Mouse (Mus musculus): ENCODE measurements around the gene Camta1.

Camta1 gene

GRCm38 (mm10) chr4:151861806-151862739 lies at the start of gene Camta1:
Camta1 (minus strand) TSS chr4:151861876.
- peak; percentile 99 for DNase-seq

- DNase-seq = no peak
These were observed 47.1 kb upstream of the Camta1 start for GRCm38 (mm10) chr4:151908809-151909208.

- peak; percentile 17 for DNase-seq
These were observed 46.1 kb upstream of the Camta1 start for GRCm38 (mm10) chr4:151907577-151908343.

GRCm38 (mm10) chr4:151905621-151906020 lies 43.9 kb upstream of the Camta1 start:
- DNase-seq = no peak

- DNase-seq = peak; percentile 62
These were observed 42.4 kb upstream of the Camta1 start for GRCm38 (mm10) chr4:151904098-151904497.

- DNase-seq = peak; percentile 76
These were observed 41.1 kb upstream of the Camta1 start for GRCm38 (mm10) chr4:151902689-151903241.

GRCm38 (mm10) chr4:151902046-151902688 lies 40.5 kb upstream of the Camta1 start:
- no peak for DNase-seq

GRCm38 (mm10) chr4:151901422-151901821 lies 39.7 kb upstream of the Camta1 start:
- peak; percentile 17 for DNase-seq

- DNase-seq = no peak
These were observed 39.1 kb upstream of the Camta1 start for GRCm38 (mm10) chr4:151900735-151901134.

GRCm38 (mm10) chr4:151899707-151900384 lies 38.2 kb upstream of the Camta1 start:
- no peak for DNase-seq

- no peak for DNase-seq
These were observed 37.0 kb upstream of the Camta1 start for GRCm38 (mm10) chr4:151898600-151899245.

GRCm38 (mm10) chr4:151897069-151897617 lies 35.5 kb upstream of the Camta1 start:
- DNase-seq = no peak

GRCm38 (mm10) chr4:151895624-151896023 lies 33.9 kb upstream of the Camta1 start:
- no peak for DNase-seq

- no peak for DNase-seq
These were observed 33.2 kb upstream of the Camta1 start for GRCm38 (mm10) chr4:151894926-151895325.

GRCm38 (mm10) chr4:151893241-151893640 lies 31.6 kb upstream of the Camta1 start:
- no peak for DNase-seq

GRCm38 (mm10) chr4:151881590-151881989 lies 19.9 kb upstream of the Camta1 start:
- DNase-seq = no peak

- DNase-seq = no peak
These were observed 18.5 kb upstream of the Camta1 start for GRCm38 (mm10) chr4:151880044-151880690.

GRCm38 (mm10) chr4:151876400-151876799 lies 14.7 kb upstream of the Camta1 start:
- no peak for DNase-seq

GRCm38 (mm10) chr4:151863511-151863910 lies 1.8 kb upstream of the Camta1 start:
- DNase-seq = no peak

GRCm38 (mm10) chr4:151861471-151861805 lies 238 bp downstream of the Camta1 start:
- no peak for DNase-seq

Data from lung, postnatal 14 days (tissue).